Mouse (Mus musculus) cerebellum, adult 2 months (tissue): ENCODE results near the gene Aldh1a2.

Experiments used
- CTCF ChIP-seq: fragments of 200-500 bp; IDR thresholded peaks from 2 replicates; pipeline ENCODE4 v1.5.1; 2011; ENCODE audit warnings: low read depth, mild to moderate bottlenecking, control low read depth, low read length, moderate library complexity, borderline replicate concordance; ENCODE audit not compliant: insufficient read depth
- POLR2A ChIP-seq: fragments of 200-500 bp; IDR thresholded peaks from 2 replicates; pipeline ENCODE4 v1.6.1; 2011; ENCODE audit warnings: low read length, control low read depth, borderline replicate concordance; ENCODE audit not compliant: insufficient read depth

GRCm38 (mm10) chr9:71166019-71166705 is 49.4 kb upstream of the Aldh1a2 start:
- TF ChIP-seq POLR2A (no peak), CTCF (no peak)
